Mouse (Mus musculus): ENCODE results near the gene Gal3st1.

DNA sequence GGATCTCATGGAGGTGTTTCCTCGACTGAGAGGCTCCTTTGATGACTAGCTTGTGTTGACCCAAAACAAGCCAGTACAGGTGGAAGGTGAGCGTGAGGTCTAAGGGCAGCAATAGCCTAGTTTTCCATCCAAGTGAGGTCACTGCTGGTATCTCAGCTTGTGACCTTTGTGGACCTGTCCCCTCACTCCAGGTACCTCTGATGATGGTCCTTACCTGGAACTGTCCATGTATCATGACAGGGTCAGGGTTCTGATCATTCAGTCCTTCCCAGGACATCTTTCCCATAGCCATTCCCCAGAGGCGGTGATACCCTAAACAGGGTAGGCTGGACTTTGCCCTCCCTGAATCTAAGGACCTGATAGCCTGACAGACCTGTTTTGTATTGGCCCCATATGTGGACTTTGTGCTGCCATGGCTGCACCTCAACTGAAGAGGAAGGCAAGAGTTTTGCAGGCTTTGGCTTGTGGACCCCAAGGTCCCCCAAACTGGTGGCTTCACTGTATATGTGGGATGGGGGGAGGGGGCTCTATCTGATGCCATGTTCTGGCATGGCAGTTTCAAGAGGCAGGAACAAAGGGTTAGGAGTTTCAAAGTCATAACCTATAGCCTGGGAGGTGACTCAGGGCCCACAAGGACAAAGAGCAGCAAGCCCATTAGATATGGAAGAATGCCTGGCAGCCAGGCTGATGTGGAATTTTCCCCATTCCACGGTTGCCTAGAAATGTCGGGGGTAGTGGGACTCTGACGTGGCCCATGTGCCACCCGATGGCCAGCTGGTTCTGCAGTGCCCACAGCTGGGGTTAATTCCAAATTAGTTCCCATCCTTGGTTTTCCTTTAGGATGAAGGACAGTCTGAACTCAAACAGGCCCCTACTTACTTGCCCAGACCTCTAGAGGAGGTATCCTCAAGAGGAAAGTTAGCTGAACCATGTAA, 894 bp upstream of the Gal3st1 start:
- TF ChIP-seq CTCF (IDR thresholded peaks at IDR 0.05; ENCODE audit: low read depth) (no peak), EP300 (IDR thresholded peaks at IDR 0.05; ENCODE audit: low read depth) (no peak)
